Mouse (Mus musculus) forebrain, postnatal 0 days (tissue): ENCODE results near the gene Tinag. TPM values are rescaled to one million over a fixed set of nuclear protein-coding genes. Genes with fewer than 3 reads are reported as not detected.
A peak's percentile ranks its signal among the peaks of the same experiment; 100 is the strongest.

ENCODE experiments used
- ATAC-seq: fragments of 200-750 bp; cut with Nextera tagmentation; 2 replicates; pipeline ENCODE4 v1.8.0; 2017; ENCODE audit warnings: mild to moderate bottlenecking, moderate library complexity
- DNase-seq: peaks from one replicate; pipeline ENCODE4 v3.0.0-alpha.2; 2015
- H3K27ac ChIP-seq: fragments of 300-500 bp; sonication (generic); 2 replicates; pipeline ENCODE4 v1.5.1; 2014; ENCODE audit warnings: low read depth, mild to moderate bottlenecking, antibody characterized with exemption, low read length, moderate library complexity, mixed read lengths
- H3K27me3 ChIP-seq: fragments of 300-500 bp; sonication (generic); 2 replicates; pipeline ENCODE4 v1.6.1; 2014; ENCODE audit warnings: mild to moderate bottlenecking, low read length, mixed read lengths; ENCODE audit not compliant: insufficient read depth
- H3K36me3 ChIP-seq: fragments of 300-500 bp; sonication (generic); 2 replicates; pipeline ENCODE4 v1.6.1; 2014; ENCODE audit warnings: mild to moderate bottlenecking, moderate library complexity; ENCODE audit not compliant: insufficient read depth
- H3K4me1 ChIP-seq: fragments of 300-500 bp; sonication (generic); 2 replicates; pipeline ENCODE4 v1.6.1; 2014; ENCODE audit warnings: antibody characterized with exemption; ENCODE audit not compliant: insufficient read depth
- H3K4me2 ChIP-seq: fragments of 300-500 bp; sonication (generic); 2 replicates; pipeline ENCODE4 v1.6.1; 2014; ENCODE audit warnings: low read depth, mild to moderate bottlenecking, moderate library complexity
- H3K4me3 ChIP-seq: fragments of 300-500 bp; sonication (generic); 2 replicates; pipeline ENCODE4 v1.5.1; 2014; ENCODE audit warnings: low read depth, low read length, mixed read lengths
- H3K9ac ChIP-seq: fragments of 300-500 bp; sonication (generic); 2 replicates; pipeline ENCODE4 v1.6.1; 2014; ENCODE audit warnings: mild to moderate bottlenecking
- H3K9me3 ChIP-seq: fragments of 300-500 bp; sonication (generic); 2 replicates; pipeline ENCODE4 v1.6.1; 2016; ENCODE audit warnings: low read length
- CTCF ChIP-seq: sonication (generic); IDR thresholded peaks from 2 replicates; pipeline ENCODE4 v1.5.1; 2016; ENCODE audit warnings: antibody characterized with exemption, control low read depth, low read depth
- WGBS: fragments of 180-500 bp; shearing (Covaris S2); extraction: QIAGEN DNeasy Blood & Tissue Kit; methylation state at CpG from one replicate; pipeline ENCODE4 v1.1.7; 2014; 5-methylcytosine and 5-hydroxymethylcytosine counted together
- polyA plus RNA-seq: library from polyadenylated mRNA; unstranded; fragments of >200 nt; fragmentation: Nextera tagmentation; extraction: Ambion mirVana; gene quantifications from 2 replicates; pipeline ENCODE4 v1.2.1, GENCODE M21; 2015
- total RNA-seq: library from RNA; depleted of rRNA; stranded (reverse); fragments of >200 nt; gene quantifications from 2 replicates; pipeline ENCODE4 v1.2.3, GENCODE M21; 2014

Gene Tinag
- total and polyA plus RNA-seq, 2 experiments from 2014 or later = not detected

DNA sequence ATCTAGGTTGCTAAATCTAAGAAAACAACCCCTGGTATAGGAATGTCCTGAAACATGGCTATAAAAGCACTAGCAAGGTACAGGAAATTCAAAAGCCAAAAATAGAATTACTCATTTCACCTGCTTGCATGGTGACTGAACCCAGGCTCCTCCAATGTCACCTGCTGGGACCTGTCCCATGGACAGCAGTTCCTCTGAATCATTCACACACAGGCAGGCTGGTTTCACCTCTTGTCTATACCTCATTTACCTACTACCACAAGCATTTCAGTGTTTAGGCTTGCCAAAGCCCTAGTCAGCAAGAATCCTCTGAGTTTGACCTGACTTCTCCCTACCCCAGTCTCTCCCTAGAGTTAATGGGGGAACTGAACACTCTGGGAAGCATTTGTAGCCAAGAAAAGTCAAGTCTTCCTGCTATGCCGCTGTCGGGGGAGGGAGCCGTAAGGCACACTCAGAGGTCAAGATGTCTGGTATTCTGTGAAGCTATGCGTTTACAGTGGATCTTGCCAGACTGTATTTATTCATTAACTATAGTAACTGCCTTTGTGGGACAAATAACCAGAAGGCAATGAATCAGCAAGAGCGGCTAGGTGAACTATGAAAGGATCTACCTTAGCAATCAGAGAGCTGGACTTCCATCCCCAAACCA lies 597 bp upstream of the Tinag start:
- no peak for ATAC-seq
- no peak overlapping the region for H3K4me2 ChIP-seq
- TF ChIP-seq CTCF = no peak
- no peaks in the 10 kb centered on the region for H3K36me3 ChIP-seq
- H3K27me3 ChIP-seq = no peaks in the 10 kb centered on the region
- no peak overlapping the region for H3K27ac ChIP-seq
- H3K9me3 ChIP-seq = no peaks in the 10 kb centered on the region
- no peak overlapping the region for H3K9ac ChIP-seq
- H3K4me1 ChIP-seq = no peaks in the 10 kb centered on the region
- H3K4me3 ChIP-seq = no peak overlapping the region
- no peak for DNase-seq
- WGBS = 91% methylated on average over 5 of the region's 5 CpGs

DNA sequence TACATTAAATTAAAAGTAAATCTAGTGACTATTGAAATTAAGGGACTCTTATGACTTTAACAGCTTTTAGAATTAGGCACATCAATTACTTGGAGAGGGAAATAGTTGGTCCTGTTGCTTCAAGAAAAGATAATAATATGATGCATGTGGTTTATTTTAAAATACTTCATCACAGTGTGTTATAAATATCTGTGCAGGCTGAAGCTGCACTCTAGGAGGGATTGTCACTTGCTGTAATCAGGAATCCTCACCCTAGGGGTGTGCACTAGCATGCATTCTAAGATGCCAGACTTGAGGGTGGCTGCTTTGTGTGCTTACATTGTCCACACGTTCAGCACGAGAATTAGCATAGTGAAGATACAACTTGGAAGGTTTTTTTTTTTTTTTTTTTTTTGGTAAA lies 10.2 kb downstream of the Tinag start:
- no peaks in the 10 kb centered on the region for H3K27me3 ChIP-seq
- H3K9me3 ChIP-seq = no peaks in the 10 kb centered on the region
- H3K9ac ChIP-seq = no peak overlapping the region
- H3K4me2 ChIP-seq = no peak overlapping the region
- H3K27ac ChIP-seq = no peak overlapping the region
- H3K4me3 ChIP-seq = no peak overlapping the region
- DNase-seq (no peak), ATAC-seq (no peak)
- no peaks in the 10 kb centered on the region for H3K4me1 ChIP-seq
- no peak for TF ChIP-seq CTCF
- 42% methylated on average over 2 of the region's 2 CpGs for WGBS
- no peaks in the 10 kb centered on the region for H3K36me3 ChIP-seq

DNA sequence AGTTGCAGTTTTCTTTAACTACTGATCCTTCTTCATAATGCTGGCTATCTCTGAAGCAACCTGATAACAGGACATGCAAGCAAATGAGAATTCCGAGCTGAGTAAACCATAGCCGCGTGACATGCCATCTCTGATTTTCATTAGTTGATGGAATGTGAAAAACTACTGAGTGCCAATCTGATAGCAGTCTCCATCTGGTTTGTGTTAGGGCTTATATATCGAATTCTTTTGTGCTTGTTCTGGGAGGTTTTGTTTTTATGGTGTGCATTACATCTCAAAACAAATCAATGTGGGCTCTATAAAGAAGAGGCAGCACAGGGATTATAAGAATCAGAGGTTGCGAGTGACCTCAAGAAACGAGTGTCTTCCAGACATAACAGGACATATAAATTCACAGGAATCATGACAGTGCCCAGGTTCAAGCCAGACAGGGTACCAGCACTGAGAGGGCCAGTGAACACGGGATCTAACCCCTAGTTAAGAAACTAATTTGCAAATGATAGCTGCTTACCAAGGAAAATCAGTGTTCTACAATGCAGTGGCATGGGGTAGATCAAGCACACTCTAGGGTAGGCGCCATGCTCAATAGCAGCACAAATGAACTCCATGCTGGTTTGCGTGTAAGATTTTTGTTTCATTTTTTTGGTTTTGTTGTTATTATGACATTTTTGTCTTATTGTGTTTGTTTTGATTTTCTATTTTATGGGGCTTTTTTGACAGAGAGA lies 13.0 kb downstream of the Tinag start:
- DNase-seq (no peak), ATAC-seq (no peak)
- WGBS = 82% methylated on average over 9 of the region's 9 CpGs

DNA sequence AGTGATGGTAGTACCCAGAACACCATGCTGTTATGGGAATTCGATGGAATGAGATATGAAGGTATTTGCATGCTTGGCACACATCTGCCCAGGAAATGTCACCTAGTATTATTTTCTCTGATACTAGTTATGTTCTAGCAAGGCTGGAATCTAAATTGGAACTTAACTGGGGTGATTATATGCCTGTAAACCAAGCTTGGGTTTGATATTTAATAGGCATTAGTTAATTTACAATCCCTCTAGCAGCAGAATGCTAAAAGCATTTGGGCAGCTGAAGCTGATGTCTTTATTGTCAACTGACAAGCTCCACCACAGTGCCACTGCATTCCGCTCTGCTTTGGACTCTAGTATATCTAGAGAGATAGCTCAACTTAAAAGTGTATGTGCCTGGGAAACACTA lies 20.3 kb downstream of the Tinag start:
- Histone ChIP-seq H3K27me3 (no peaks in the 10 kb centered on the region), H3K36me3 (no peaks in the 10 kb centered on the region), H3K9ac (no peak overlapping the region), H3K4me1 (no peaks in the 10 kb centered on the region), H3K27ac (no peak overlapping the region), H3K9me3 (no peaks in the 10 kb centered on the region), H3K4me2 (no peak overlapping the region), H3K4me3 (no peak overlapping the region)
- no peak for TF ChIP-seq CTCF
- DNase-seq (no peak), ATAC-seq (no peak)
- WGBS = 92% methylated on average over 2 of the region's 2 CpGs

More for the DNA sequence above, 13.0 kb downstream of the Tinag start:
- H3K27ac ChIP-seq = no peak overlapping the region
- no peak overlapping the region for H3K4me3 ChIP-seq
- no peaks in the 10 kb centered on the region for H3K36me3 ChIP-seq
- no peak overlapping the region for H3K9ac ChIP-seq
- no peak overlapping the region for H3K4me2 ChIP-seq
- no peaks in the 10 kb centered on the region for H3K4me1 ChIP-seq
- no peaks in the 10 kb centered on the region for H3K9me3 ChIP-seq
- no peak for TF ChIP-seq CTCF
- H3K27me3 ChIP-seq = no peaks in the 10 kb centered on the region

DNA sequence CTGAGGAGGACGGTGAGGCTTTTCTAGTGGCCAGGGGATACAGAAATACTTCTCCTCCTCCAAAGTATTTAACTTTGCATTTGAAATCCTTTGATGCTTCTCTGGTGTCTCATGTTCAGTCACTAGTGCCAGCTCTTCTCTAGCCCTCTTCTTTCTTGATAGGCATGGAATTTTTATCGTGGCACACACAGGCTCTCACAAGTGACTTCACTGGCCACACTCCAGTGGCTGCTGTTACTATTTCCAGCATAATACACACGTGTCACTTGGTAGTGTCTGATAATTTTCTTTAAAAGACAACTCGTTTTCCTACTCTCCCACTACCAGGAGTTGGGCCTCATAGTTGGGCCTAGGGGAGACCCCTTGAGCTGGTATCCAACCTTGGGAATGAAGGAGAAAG lies 26.7 kb downstream of the Tinag start:
- no peak for TF ChIP-seq CTCF
- Histone ChIP-seq H3K4me2 (no peak overlapping the region), H3K27me3 (no peaks in the 10 kb centered on the region), H3K27ac (no peak overlapping the region), H3K36me3 (no peaks in the 10 kb centered on the region), H3K4me3 (no peak overlapping the region), H3K9me3 (no peaks in the 10 kb centered on the region), H3K4me1 (no peaks in the 10 kb centered on the region), H3K9ac (no peak overlapping the region)
- no peak for DNase-seq
- WGBS = 78% methylated on average over 4 of the region's 4 CpGs
- no peak for ATAC-seq

DNA sequence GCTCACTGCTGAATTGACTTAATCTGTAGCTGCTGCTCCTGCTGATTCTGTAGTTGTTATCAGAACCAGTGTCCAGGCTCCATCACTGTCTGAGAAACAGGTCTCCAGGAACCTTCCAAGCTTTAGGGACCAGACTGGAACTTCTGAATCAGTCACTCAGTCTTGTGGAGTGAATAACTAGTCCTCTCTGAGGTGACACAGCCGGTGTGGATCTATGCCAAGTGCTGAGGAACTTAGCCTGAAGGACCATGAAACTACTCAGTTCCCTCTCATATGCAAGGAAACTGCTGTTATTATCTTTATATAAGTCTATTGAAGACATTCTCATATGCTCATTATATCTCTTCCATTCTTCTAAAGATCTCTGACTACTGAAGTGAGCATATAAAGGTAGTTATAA lies 49.6 kb downstream of the Tinag start:
- Histone ChIP-seq H3K27ac (no peak overlapping the region), H3K9ac (no peak overlapping the region), H3K4me1 (no peaks in the 10 kb centered on the region), H3K27me3 (no peaks in the 10 kb centered on the region), H3K9me3 (no peaks in the 10 kb centered on the region), H3K4me3 (no peak overlapping the region), H3K4me2 (no peak overlapping the region), H3K36me3 (no peaks in the 10 kb centered on the region)
- 97% methylated on average over 1 of the region's 1 CpGs for WGBS
- ATAC-seq (no peak), DNase-seq (no peak)
- TF ChIP-seq CTCF = no peak

DNA sequence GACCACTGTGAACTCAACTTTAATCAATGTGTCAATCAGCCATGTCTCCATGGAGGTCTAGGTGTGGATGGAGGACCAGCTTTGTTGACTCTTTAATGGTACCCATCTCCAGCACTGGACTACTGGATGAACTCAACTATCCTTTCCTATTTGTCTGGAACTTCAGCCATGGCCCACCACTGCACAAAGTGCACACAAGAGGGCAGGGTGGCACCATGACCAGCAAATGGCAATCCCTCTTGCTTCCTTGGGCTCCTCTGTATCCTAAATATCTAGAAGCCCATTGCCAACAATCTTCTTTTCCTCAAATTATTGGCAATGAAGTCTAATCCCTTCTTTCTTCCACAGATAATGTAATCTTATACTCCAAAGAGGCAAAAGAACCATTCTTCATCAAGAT lies 55.6 kb downstream of the Tinag start:
- Histone ChIP-seq H3K36me3 (no peaks in the 10 kb centered on the region), H3K4me2 (no peak overlapping the region), H3K27ac (no peak overlapping the region), H3K27me3 (no peaks in the 10 kb centered on the region), H3K4me1 (no peaks in the 10 kb centered on the region), H3K9ac (no peak overlapping the region), H3K9me3 (no peaks in the 10 kb centered on the region), H3K4me3 (no peak overlapping the region)
- no peak for DNase-seq
- peak; percentile 27; the same call in 1 of the 2 replicates for TF ChIP-seq CTCF
- ATAC-seq = no peak
